Mouse (Mus musculus): ENCODE data around the gene Rassf1.
A peak's percentile ranks its signal among the peaks of the same experiment; 100 is the strongest.

The Rassf1 gene

DNA sequence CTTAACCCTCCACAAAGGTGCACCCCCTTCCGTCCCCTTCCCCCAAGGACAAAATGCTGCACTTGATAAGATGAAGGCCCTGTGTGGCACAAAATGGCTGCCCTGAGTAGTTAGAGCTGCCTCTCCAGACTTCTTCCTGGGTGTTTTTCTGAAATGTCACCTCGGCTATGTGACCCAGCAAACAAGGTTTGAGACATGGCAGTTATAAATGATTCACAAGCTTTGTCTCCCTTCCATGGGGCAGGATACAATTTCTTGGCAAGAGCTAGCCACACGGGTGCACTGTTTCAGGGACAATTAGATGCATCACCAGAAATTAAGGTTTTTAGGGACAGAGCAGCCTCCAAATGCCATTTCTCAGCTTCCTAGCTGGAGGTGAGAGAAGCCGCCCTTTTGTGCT lies 10.9 kb upstream of the Rassf1 start:
- DNase-seq (ENCODE audit: inconsistent ontology term) = no peak

DNA sequence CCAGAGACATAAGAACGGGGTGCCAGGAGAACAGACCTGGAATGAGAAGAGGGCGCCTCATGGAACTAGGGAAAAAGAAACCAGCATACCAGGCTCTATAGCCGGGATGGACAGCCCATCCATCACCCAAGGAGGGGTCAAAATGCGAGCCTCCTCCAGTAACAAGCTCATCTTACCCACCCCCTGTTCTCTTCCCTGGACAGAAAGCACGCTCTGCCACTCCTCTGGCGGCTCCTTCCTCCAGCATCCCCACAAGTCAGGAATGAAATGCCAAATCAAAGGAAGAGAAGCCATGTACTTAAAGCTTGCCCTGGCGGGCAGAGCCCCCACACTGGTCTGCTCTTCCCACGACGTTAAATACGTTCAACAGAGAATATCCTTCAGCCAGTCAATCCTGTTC lies 10.3 kb upstream of the Rassf1 start:
- no peak for DNase-seq (ENCODE audit: inconsistent ontology term)

- DNase-seq (ENCODE audit: inconsistent ontology term) = peak; percentile 97
Observed at GRCm38 (mm10) chr9:107541474-107542351, 9.6 kb upstream of the Rassf1 start, which contains the start of the genes Cyb561d2 and Nprl2. Cyb561d2 (minus strand) TSS chr9:107542193. Nprl2 (plus strand) TSS chr9:107542226.

DNA sequence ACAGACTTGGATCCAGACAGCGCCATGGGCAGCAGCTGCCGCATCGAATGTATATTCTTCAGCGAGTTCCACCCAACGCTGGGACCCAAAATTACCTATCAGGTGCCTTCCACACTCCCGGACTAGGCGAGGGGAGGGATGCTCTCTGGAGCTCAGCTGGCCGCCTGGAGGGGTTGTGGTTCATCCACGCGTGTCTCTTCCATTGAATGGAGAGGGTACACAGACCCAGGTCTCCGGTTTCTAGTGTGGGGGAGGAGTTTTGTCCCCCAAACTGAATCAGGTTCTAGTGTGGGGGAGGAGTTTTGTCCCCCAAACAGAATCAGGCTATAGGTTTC lies 9.0 kb upstream of the Rassf1 start:
- DNase-seq (ENCODE audit: inconsistent ontology term) = no peak

DNA sequence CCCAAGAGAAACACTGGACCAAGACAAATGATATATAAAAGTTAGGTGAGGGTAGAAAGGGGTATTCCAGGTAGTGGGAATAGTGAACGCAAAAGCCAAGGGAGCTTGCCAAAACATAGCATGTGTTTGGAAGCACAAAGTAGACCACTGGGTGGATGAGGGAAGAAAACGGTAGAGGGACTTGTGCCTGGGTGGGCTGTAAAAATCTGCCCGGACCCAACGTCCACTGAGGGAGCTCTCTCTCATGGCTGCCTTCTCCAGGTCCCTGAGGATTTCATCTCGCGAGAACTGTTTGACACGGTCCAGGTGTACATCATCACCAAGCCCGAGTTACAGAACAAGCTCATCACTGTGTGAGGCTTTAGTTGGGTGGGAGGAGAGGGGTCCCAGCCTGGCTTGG lies 8.6 kb upstream of the Rassf1 start:
- no peak for DNase-seq (ENCODE audit: inconsistent ontology term)

DNA sequence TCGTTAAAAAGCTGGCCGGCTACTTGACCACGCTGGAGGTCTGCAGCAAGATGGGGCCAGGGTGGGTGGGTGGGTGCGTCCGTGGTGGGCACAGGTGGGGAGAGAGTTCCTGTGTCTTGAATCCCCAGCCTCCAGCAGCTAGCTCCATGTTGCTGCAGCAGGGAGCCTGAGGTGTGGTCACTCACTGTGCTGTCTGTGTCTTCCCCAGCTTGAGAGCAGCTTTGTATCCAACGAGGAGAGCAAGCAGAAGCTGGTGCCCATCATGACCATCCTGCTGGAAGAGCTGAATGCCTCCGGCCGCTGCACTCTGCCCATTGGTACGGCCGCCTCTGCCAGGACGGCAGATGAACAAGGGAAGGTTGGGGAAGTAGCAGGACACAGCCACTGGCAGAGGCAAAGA lies 8.1 kb upstream of the Rassf1 start:
- no peak for DNase-seq (ENCODE audit: inconsistent ontology term)

GRCm38 (mm10) chr9:107544196-107544700 lies 7.1 kb upstream of the Rassf1 start:
- DNase-seq (ENCODE audit: inconsistent ontology term) = no peak

DNA sequence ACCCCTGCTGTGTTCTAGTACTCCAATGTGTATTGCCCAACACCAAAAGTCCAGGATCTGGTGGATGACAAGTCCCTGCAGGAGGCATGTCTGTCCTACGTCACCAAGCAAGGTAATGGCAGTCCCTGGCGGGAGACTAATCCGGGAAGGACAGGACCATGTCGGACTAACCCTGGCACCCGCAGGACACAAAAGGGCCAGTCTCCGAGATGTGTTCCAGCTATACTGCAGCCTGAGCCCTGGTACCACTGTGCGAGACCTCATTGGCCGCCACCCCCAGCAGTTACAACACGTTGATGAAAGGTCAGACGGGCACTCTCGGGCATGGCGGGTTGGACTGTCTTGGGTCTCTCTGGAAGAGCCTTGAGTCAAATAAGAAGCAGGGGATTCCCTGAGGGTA lies 6.6 kb upstream of the Rassf1 start:
- no peak for DNase-seq (ENCODE audit: inconsistent ontology term)

DNA sequence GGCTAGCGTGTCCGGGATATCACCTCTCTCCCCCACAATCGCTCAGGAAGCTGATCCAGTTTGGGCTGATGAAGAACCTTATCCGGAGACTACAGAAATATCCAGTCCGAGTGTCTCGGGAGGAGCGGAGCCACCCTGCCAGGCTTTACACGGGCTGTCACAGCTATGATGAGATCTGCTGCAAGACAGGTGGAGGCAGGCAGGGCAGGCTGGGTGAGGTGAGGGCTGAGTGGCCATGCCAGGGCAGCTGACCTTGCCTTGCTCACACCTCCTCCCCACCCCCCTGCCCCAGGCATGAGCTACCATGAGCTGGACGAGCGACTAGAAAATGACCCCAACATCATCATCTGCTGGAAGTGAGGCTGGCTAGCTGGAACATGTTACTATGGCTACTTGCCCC lies 6.2 kb upstream of the Rassf1 start:
- DNase-seq (ENCODE audit: inconsistent ontology term) = no peak

- peak; percentile 41 for DNase-seq (ENCODE audit: inconsistent ontology term)
Observed at GRCm38 (mm10) chr9:107545602-107546001, 5.8 kb upstream of the Rassf1 start.

DNA sequence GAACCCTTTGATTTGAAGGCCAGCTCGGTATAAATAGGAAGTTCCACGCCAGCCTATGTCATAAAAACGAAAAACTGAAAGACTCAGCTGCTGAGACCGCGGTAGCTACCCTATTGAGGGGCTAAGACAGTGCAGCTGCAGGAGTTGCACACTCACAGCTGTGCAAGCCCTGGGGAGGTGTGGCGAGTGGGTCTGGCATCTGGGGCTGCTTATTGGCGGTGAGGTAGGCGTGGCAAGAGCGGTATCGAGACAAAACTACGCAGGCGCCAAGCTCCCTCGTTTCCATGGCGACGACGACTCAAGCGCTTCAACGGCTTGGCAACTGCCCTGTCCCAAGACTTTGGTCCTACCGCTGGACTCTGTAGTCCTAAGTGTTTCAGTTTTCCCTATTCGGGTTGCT lies 4.3 kb upstream of the Rassf1 start, which contains the start of gene Zmynd10:
Gene Zmynd10, plus strand, starts transcription at position 273 of the 400 bp plus-strand sequence.
- DNase-seq (ENCODE audit: inconsistent ontology term) = peak; percentile 85

DNA sequence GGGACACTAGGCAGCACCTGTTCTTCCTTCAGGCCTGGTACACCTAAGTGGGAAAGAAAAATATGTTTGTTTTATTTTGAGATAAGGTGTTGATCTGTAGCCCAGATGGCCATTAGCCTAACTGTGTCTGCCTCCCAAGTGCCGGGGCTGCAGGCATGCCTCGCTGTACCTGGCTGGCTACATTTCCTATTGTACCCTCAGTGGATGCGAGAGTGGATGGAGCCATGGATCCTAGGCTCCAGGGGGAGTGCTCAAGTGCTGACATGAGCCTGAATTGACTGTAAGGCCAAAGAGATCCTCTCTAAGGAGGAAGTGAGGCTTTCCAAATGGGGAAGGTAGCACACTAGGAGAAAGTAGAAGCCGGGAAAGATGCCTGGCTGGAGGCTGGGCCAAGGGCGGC lies 3.4 kb upstream of the Rassf1 start:
- DNase-seq (ENCODE audit: inconsistent ontology term) = no peak

- DNase-seq (ENCODE audit: inconsistent ontology term) = no peak
Observed at GRCm38 (mm10) chr9:107548820-107549219, 2.5 kb upstream of the Rassf1 start.

- DNase-seq (ENCODE audit: inconsistent ontology term) = no peak
Observed at GRCm38 (mm10) chr9:107549297-107550074, 1.9 kb upstream of the Rassf1 start.

- no peak for DNase-seq (ENCODE audit: inconsistent ontology term)
Observed at GRCm38 (mm10) chr9:107550491-107551116, 751 bp upstream of the Rassf1 start.

GRCm38 (mm10) chr9:107551890-107552355 lies 568 bp downstream of the Rassf1 start:
- DNase-seq (ENCODE audit: inconsistent ontology term) = no peak

DNA sequence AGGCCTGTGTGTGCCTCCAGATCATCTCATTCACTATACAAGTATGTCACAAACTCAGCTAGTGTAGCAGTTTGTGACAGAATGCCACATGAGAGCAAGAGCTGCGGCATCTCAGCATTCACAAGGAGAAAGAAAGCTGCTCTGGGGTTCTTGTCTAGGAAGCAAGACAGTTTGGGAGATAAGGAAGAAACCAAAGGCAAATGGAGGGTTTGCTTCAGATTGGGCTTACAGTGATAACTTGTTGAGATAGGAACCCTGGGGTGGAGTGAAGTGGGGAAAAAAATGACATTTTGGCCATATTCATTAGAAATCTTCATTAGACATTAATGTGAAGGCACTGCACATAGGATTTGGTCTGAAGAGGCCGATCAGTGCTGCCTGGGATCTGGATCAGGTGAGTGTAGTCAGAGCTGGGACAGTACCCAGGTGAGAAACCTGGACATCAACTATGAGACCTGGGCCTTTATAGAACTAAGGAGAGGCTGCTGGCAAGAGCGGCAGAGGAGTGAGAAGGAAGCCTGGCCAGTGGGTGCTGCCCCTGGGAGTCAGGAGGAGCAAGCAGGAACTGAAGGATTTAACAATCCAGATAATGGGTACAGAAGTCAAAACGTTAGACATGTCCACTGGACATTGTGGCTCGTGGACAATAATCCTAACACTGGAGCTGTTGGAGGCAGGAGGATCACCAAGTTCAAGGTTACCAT lies 1.5 kb downstream of the Rassf1 start:
- no peak for DNase-seq (ENCODE audit: inconsistent ontology term)

- no peak for DNase-seq (ENCODE audit: inconsistent ontology term)
Observed at GRCm38 (mm10) chr9:107553541-107554318, 2.4 kb downstream of the Rassf1 start.

DNA sequence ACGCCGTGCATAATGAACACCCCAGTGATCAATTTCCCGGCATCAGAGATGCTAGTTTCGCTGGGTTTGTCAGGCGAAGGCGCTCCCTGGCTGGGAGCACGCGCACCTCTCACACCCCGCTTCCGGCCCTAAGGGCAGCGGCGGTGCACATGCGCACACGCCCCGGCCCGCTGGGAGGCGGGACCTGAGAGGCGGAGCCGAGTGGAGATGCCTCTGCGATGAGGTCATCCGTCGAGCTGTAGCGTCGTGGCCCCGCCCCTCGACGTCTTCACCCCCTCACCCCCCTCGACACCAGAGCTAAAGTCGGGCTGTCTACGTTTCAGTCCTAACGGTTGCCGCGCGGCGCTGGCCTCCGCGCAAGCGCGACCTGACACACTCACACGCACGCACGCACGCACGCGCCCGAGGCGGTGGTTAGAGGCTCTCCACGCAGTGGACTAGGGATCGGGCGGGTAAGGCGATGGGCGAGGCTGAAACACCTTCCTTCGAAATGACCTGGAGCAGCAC lies 3.0 kb downstream of the Rassf1 start:
- DNase-seq (ENCODE audit: inconsistent ontology term) = peak; percentile 99

DNA sequence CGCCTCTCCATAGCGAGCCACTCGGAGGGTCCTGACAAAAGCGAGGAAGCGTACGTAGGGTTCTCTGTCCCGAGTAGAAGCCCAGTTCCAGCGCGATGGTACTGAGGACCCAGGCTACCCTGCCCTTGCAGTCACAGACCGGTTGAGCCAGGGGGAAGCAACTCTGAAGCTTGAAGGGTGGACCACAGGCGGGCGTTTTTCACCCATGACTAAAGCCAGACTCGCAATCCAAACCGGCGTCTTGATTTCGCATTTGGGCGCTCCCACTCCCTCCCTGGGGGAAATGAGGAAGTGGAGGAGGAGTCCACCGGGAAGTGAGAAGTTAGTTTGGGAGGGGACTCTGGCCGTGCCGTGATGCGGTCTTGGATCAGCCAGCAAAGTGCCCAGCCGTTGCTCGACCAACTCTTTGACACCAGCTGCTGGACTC lies 3.7 kb downstream of the Rassf1 start:
- DNase-seq (ENCODE audit: inconsistent ontology term) = peak; percentile 92

All from Muller cell, postnatal 12 days (primary cell).